Mouse (Mus musculus) testis, adult 2 months (tissue): ENCODE measurements around the gene Cd82. TPM values are rescaled to one million over a fixed set of nuclear protein-coding genes. Genes with fewer than 3 reads are reported as not detected.

Experiments
- H3K27ac ChIP-seq: fragments of 200-500 bp; 2 replicates; pipeline ENCODE4 v1.5.1; 2012; ENCODE audit warnings: low read depth, low read length; ENCODE audit not compliant: control insufficient read depth, insufficient read depth
- H3K27me3 ChIP-seq: fragments of 200-500 bp; 2 replicates; pipeline ENCODE4 v1.6.1; 2012; ENCODE audit warnings: mild to moderate bottlenecking, low read length, moderate library complexity; ENCODE audit not compliant: control insufficient read depth, insufficient read depth
- H3K36me3 ChIP-seq: fragments of 200-500 bp; 2 replicates; pipeline ENCODE4 v1.6.1; 2012; ENCODE audit warnings: mild to moderate bottlenecking, low read length; ENCODE audit not compliant: control insufficient read depth, insufficient read depth
- H3K4me1 ChIP-seq: fragments of 200-500 bp; 2 replicates; pipeline ENCODE4 v1.6.1; 2012; ENCODE audit warnings: low read length; ENCODE audit not compliant: control insufficient read depth, insufficient read depth
- H3K4me3 ChIP-seq: fragments of 200-500 bp; 2 replicates; pipeline ENCODE4 v1.5.1; 2012; ENCODE audit warnings: low read depth, mild to moderate bottlenecking, low read length, moderate library complexity, mixed read lengths; ENCODE audit not compliant: control insufficient read depth
- CTCF ChIP-seq: fragments of 200-500 bp; IDR thresholded peaks from 2 replicates; pipeline ENCODE4 v1.5.1; 2012; ENCODE audit warnings: low read depth, mild to moderate bottlenecking, inconsistent platforms, low read length, moderate library complexity; ENCODE audit not compliant: control insufficient read depth, insufficient read depth, insufficient replicate concordance
- POLR2A ChIP-seq: fragments of 200-500 bp; IDR thresholded peaks from 2 replicates; pipeline ENCODE4 v1.6.1; 2012; ENCODE audit warnings: low read depth, mild to moderate bottlenecking, inconsistent platforms, low read length, moderate library complexity; ENCODE audit not compliant: control insufficient read depth
- polyA plus RNA-seq: library from polyadenylated mRNA; depleted of rRNA; stranded (reverse); fragments of >200 nt; gene quantifications from 2 replicates; pipeline ENCODE4 v1.2.3, GENCODE M21; 2012

Cd82 gene
- polyA plus RNA-seq, 1 experiment = 29.9 TPM

DNA sequence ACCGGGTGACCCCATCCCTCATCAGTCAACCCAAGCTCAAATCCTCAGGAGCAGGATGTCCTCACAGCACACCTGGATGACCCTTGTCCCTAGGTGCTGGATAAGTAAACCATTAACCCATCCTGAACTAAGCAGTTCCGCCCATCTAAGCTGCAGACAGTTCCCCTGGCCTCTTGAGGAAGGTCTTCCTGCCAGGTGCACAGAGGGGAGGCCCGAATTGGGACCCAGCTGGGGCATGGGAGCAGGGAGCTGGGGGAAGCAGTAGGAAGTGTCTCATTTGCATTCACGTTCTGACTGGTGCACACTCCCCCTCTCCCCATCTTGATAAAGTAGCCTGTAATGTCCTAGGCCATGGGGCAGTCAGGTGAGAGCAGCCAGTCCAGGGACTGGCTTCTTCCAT lies 50.8 kb downstream of the Cd82 start:
- Histone ChIP-seq H3K4me1 (no peaks in the 10 kb centered on the region), H3K4me3 (no peak overlapping the region)

GRCm38 (mm10) chr2:93410899-93411570 lies 51.9 kb downstream of the Cd82 start:
- Histone ChIP-seq H3K27ac (no peak overlapping the region), H3K4me1 (no peaks in the 10 kb centered on the region), H3K27me3 (no peaks in the 10 kb centered on the region), H3K4me3 (no peak overlapping the region), H3K36me3 (no peaks in the 10 kb centered on the region)
- TF ChIP-seq POLR2A (no peak), CTCF (no peak)

More for the DNA sequence above, 50.8 kb downstream of the Cd82 start:
- TF ChIP-seq CTCF = no peak
- TF ChIP-seq POLR2A = no peak
- H3K36me3 ChIP-seq = no peaks in the 10 kb centered on the region
- no peak overlapping the region for H3K27ac ChIP-seq
- no peaks in the 10 kb centered on the region for H3K27me3 ChIP-seq

GRCm38 (mm10) chr2:93405017-93405425 lies 57.9 kb downstream of the Cd82 start:
- no peaks in the 10 kb centered on the region for H3K4me1 ChIP-seq
- TF ChIP-seq POLR2A (no peak), CTCF (no peak)
- no peaks in the 10 kb centered on the region for H3K36me3 ChIP-seq
- no peak overlapping the region for H3K4me3 ChIP-seq
- no peaks in the 10 kb centered on the region for H3K27me3 ChIP-seq
- H3K27ac ChIP-seq = no peak overlapping the region

- Histone ChIP-seq H3K4me1 (no peaks in the 10 kb centered on the region), H3K27me3 (no peaks in the 10 kb centered on the region), H3K4me3 (no peak overlapping the region), H3K36me3 (no peaks in the 10 kb centered on the region), H3K27ac (0 out of 2 replicates have a peak overlapping the region, but pooled peaks have one; percentile 24)
- TF ChIP-seq CTCF (no peak; the same call in 1 of the 2 replicates), POLR2A (no peak)
Measured at GRCm38 (mm10) chr2:93404169-93404568, 58.8 kb downstream of the Cd82 start.

- Histone ChIP-seq H3K36me3 (no peaks in the 10 kb centered on the region), H3K4me3 (no peak overlapping the region), H3K4me1 (no peaks in the 10 kb centered on the region), H3K27ac (no peak overlapping the region), H3K27me3 (no peaks in the 10 kb centered on the region)
- TF ChIP-seq CTCF (no peak), POLR2A (no peak)
Measured at GRCm38 (mm10) chr2:93403267-93403666, 59.7 kb downstream of the Cd82 start.

- no peak for TF ChIP-seq CTCF
- no peak for TF ChIP-seq POLR2A
- Histone ChIP-seq H3K27me3 (no peaks in the 10 kb centered on the region), H3K4me3 (no peak overlapping the region), H3K4me1 (no peaks in the 10 kb centered on the region), H3K27ac (no peak overlapping the region), H3K36me3 (no peaks in the 10 kb centered on the region)
Measured at GRCm38 (mm10) chr2:93391198-93391597, 71.7 kb downstream of the Cd82 start.

DNA sequence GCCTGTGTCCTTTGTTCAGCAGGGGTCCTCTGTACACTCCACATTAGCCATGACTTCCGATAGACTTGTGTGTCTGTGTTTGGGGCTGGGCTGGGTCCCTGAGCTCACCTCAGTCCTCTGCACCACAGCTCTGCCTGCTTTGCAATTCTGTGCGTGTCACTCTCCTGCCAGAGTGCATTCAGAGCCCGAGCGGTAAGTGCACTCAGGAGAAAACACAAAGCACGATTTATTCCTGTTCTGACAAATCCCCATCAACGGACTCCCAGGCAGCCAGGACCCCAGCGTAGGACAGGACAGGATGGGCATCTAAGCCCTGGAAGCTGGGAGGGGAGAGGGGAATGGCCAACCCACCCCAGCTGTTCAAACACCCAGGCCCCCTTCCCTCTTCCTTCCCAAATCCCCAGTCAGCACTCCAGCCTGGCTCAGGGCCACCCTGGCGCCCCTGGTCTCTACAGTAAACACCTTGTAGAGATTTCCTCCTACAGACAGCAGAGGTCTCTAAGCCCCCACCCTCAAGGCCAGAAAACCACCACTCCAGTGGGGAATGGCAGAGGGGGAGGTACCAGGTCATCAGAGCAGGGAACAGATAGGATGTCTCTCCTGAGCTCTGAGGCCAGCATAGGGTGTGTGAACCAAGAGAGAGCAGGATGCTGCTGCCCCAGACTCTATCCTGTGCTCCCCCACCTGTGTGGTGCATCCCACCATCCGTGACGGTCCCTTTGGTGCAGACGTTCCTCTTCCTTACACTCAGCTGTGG lies 72.6 kb downstream of the Cd82 start:
- no peak overlapping the region for H3K27ac ChIP-seq
- TF ChIP-seq POLR2A (no peak), CTCF (no peak)

More for the DNA sequence above, 72.6 kb downstream of the Cd82 start:
- H3K4me1 ChIP-seq = no peaks in the 10 kb centered on the region
- H3K4me3 ChIP-seq = no peak overlapping the region
- H3K27me3 ChIP-seq = no peaks in the 10 kb centered on the region
- H3K36me3 ChIP-seq = no peaks in the 10 kb centered on the region
